Comparison of ENCODE assay signal across 10 mouse cellular contexts in the genomic region with DNA sequence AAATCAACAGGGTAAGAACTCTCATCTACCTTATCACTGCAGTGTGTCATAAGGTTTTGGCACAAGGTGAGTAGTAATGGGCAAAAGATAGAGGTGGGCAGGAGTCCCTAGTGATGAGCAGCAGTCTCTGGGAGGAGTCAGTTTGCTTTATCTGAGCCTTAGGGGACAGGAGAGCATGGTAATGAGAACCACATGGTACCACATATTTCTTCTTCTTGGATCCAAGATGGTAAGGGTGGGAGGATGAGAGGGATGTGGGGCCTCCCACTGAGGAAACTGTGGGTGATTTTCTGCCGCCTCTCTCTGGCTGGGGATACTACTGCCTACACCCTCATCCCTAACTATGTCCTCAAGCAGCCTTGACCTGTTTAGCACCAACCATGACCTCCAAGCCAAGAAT.
DNase-seq lines count a peak whose midpoint lies in the region; ATAC-seq lines count a peak whose summit lies in the region.
"Had no signal": no experiment of that assay in that cellular context is flagged by ENCODE, and none has a peak within 500 bp of the region (broad histone marks: within the 10 kb centered on the region; RNA-seq: fewer than 3 reads in every experiment).

No protein-coding gene starts in this region.

- no peak for DNase-seq in forebrain, embryonic 11.5 days (ENCODE audit: low spot score)
- no peak for DNase-seq in kidney, postnatal 25 days
- DNase-seq in intestine, embryonic 14.5 days (ENCODE audit: low spot score) = no peak
- no peak for DNase-seq in adrenal gland, postnatal 14 days
- no peak for DNase-seq in thymus, postnatal 4 days

- no peaks in the 10 kb centered on the region for H3K9me3 ChIP-seq in forebrain, embryonic 11.5 days (ENCODE audit: control insufficient read depth, low read length)
- H3K9me3 ChIP-seq in forebrain, embryonic 12.5 days = no peaks in the 10 kb centered on the region
- no peaks in the 10 kb centered on the region for H3K9me3 ChIP-seq in kidney, embryonic 16.5 days (ENCODE audit: low read length)
- H3K9me3 ChIP-seq in intestine, embryonic 14.5 days (ENCODE audit: control insufficient read depth, low read length) = no peaks in the 10 kb centered on the region
- no peaks in the 10 kb centered on the region for H3K9me3 ChIP-seq in neural tube, embryonic 13.5 days
- H3K9me3 ChIP-seq: megakaryocyte, embryonic 14.5 days had no signal

- peak overlapping the region; percentile 41 for H3K27ac ChIP-seq in forebrain, embryonic 11.5 days (ENCODE audit: low read depth, low read length)
- H3K27ac ChIP-seq in forebrain, embryonic 12.5 days = no peak overlapping the region
- H3K27ac ChIP-seq in kidney, embryonic 16.5 days (ENCODE audit: low read length) = peak overlapping the region; percentile 98
- peak overlapping the region; percentile 95 for H3K27ac ChIP-seq in intestine, embryonic 14.5 days (ENCODE audit: low read depth)
- H3K27ac ChIP-seq in neural tube, embryonic 13.5 days (replicated peaks) = peak overlapping the region; percentile 75

- H3K4me3 ChIP-seq in forebrain, embryonic 11.5 days (ENCODE audit: low read depth, low read length) = no peak overlapping the region
- no peak overlapping the region for H3K4me3 ChIP-seq in forebrain, embryonic 12.5 days (replicated peaks)
- no peak overlapping the region for H3K4me3 ChIP-seq in kidney, embryonic 16.5 days (ENCODE audit: low read length)
- no peak overlapping the region for H3K4me3 ChIP-seq in intestine, embryonic 14.5 days (ENCODE audit: low read depth, low read length)
- no peak overlapping the region for H3K4me3 ChIP-seq in neural tube, embryonic 13.5 days
- H3K4me3 ChIP-seq: megakaryocyte, embryonic 14.5 days had no signal

- WGBS in forebrain, embryonic 11.5 days = 67% methylated on average over 1 of the region's 1 CpGs
- 94% methylated on average over 1 of the region's 1 CpGs for WGBS in forebrain, embryonic 12.5 days
- WGBS in kidney, embryonic 16.5 days = 33% methylated on average over 1 of the region's 1 CpGs
- WGBS in intestine, embryonic 14.5 days = 8% methylated on average over 1 of the region's 1 CpGs
- 71% methylated on average over 1 of the region's 1 CpGs for WGBS in neural tube, embryonic 13.5 days

- H3K4me1 ChIP-seq in forebrain, embryonic 11.5 days (replicated peaks; ENCODE audit: control insufficient read depth, insufficient read depth, low read length) = no peaks in the 10 kb centered on the region
- peaks cover 4% of the 10 kb centered on the region; the same call in 1 of the 2 replicates for H3K4me1 ChIP-seq in forebrain, embryonic 12.5 days
- peaks cover 80% of the 10 kb centered on the region for H3K4me1 ChIP-seq in kidney, embryonic 16.5 days (ENCODE audit: insufficient read depth, low read length)
- H3K4me1 ChIP-seq in intestine, embryonic 14.5 days (replicated peaks; ENCODE audit: control insufficient read depth, insufficient read depth, low read length) = peaks cover 81% of the 10 kb centered on the region
- peaks cover 77% of the 10 kb centered on the region for H3K4me1 ChIP-seq in neural tube, embryonic 13.5 days (replicated peaks)

- no peaks in the 10 kb centered on the region; the same call in 1 of the 2 replicates for H3K36me3 ChIP-seq in forebrain, embryonic 11.5 days (ENCODE audit: control insufficient read depth, insufficient read depth, low read length)
- H3K36me3 ChIP-seq in forebrain, embryonic 12.5 days (replicated peaks) = peaks cover 21% of the 10 kb centered on the region
- H3K36me3 ChIP-seq in kidney, embryonic 16.5 days (ENCODE audit: insufficient read depth, low read length) = no peaks in the 10 kb centered on the region
- H3K36me3 ChIP-seq in intestine, embryonic 14.5 days (ENCODE audit: control insufficient read depth, insufficient read depth, low read length) = 0 out of 2 replicates have a peak, but pooled peaks cover 3% of the 10 kb centered on the region
- peaks cover 19% of the 10 kb centered on the region; the same call in 1 of the 2 replicates for H3K36me3 ChIP-seq in neural tube, embryonic 13.5 days

- H3K27me3 ChIP-seq in forebrain, embryonic 11.5 days (ENCODE audit: control insufficient read depth, insufficient read depth, low read length) = no peaks in the 10 kb centered on the region
- no peaks in the 10 kb centered on the region for H3K27me3 ChIP-seq in forebrain, embryonic 12.5 days
- H3K27me3 ChIP-seq in kidney, embryonic 16.5 days (ENCODE audit: insufficient read depth, low read length) = no peaks in the 10 kb centered on the region
- no peaks in the 10 kb centered on the region for H3K27me3 ChIP-seq in intestine, embryonic 14.5 days (replicated peaks; ENCODE audit: control insufficient read depth, insufficient read depth, low read length)
- no peaks in the 10 kb centered on the region for H3K27me3 ChIP-seq in neural tube, embryonic 13.5 days
- H3K27me3 ChIP-seq: megakaryocyte, embryonic 14.5 days; Patski had no signal

- H3K4me2 ChIP-seq in forebrain, embryonic 11.5 days (ENCODE audit: low read depth, low read length, severe bottlenecking) = no peak overlapping the region
- no peak overlapping the region for H3K4me2 ChIP-seq in forebrain, embryonic 12.5 days
- no peak overlapping the region for H3K4me2 ChIP-seq in kidney, embryonic 16.5 days (replicated peaks; ENCODE audit: low read depth, low read length)
- no peak overlapping the region for H3K4me2 ChIP-seq in intestine, embryonic 14.5 days (ENCODE audit: low read length)
- no peak overlapping the region for H3K4me2 ChIP-seq in neural tube, embryonic 13.5 days

- no peak for ATAC-seq in forebrain, embryonic 11.5 days (replicated peaks; ENCODE audit: low FRiP score)
- no peak for ATAC-seq in forebrain, embryonic 12.5 days (ENCODE audit: low FRiP score)
- ATAC-seq in kidney, embryonic 16.5 days (ENCODE audit: low FRiP score, low TSS enrichment) = no peak
- ATAC-seq in intestine, embryonic 14.5 days (replicated peaks; ENCODE audit: low FRiP score, low TSS enrichment, low read depth) = no peak
- ATAC-seq in neural tube, embryonic 13.5 days (ENCODE audit: low read depth) = no peak
- ATAC-seq: Patski had no signal

- no peak overlapping the region for H3K9ac ChIP-seq in forebrain, embryonic 11.5 days (ENCODE audit: low read length)
- H3K9ac ChIP-seq in forebrain, embryonic 12.5 days = no peak overlapping the region
- peak overlapping the region; percentile 54; the same call in 1 of the 2 replicates for H3K9ac ChIP-seq in kidney, embryonic 16.5 days (replicated peaks; ENCODE audit: low read length)
- no peak overlapping the region for H3K9ac ChIP-seq in intestine, embryonic 14.5 days (ENCODE audit: low read length)
- H3K9ac ChIP-seq in neural tube, embryonic 13.5 days = no peak overlapping the region
